Mouse (Mus musculus): Measurements from ENCODE around the gene Cisd3. TPM values are rescaled to one million over a fixed set of nuclear protein-coding genes. Genes with fewer than 3 reads are reported as not detected.
"Not testable (repeated sequence)": the region's sequence is repeated elsewhere in the genome, so short reads cannot be mapped to it uniquely, and the experiment has no call there.

The Cisd3 gene
- polyA plus RNA-seq, 1 experiment from 2014 or later, result 16.1 TPM

GRCm38 (mm10) chr11:97657967-97658366 is 27.7 kb upstream of the Cisd3 start:
- peaks cover 20% of the 10 kb centered on the region for H3K27me3 ChIP-seq
- H3K36me3 ChIP-seq; H3K27ac ChIP-seq; H3K9me3 ChIP-seq; H3K4me3 ChIP-seq (replicated peaks); H3K4me2 ChIP-seq (replicated peaks); ATAC-seq; H3K9ac ChIP-seq (replicated peaks): not testable (repeated sequence)
- WGBS, result 90% methylated on average over 6 of the region's 6 CpGs
- peaks cover 35% of the 10 kb centered on the region for H3K4me1 ChIP-seq (replicated peaks)

- Histone ChIP-seq H3K4me3 (replicated peaks) (peak overlapping the region; percentile 93), H3K27ac (no peak overlapping the region), H3K9me3 (no peaks in the 10 kb centered on the region), H3K36me3 (no peaks in the 10 kb centered on the region), H3K9ac (replicated peaks) (no peak overlapping the region), H3K4me1 (replicated peaks) (peaks cover 35% of the 10 kb centered on the region), H3K27me3 (peaks cover 20% of the 10 kb centered on the region), H3K4me2 (replicated peaks) (peak overlapping the region; percentile 83)
- WGBS, result 77% methylated on average over 11 of the region's 11 CpGs
- ATAC-seq, result no peak
Observed at GRCm38 (mm10) chr11:97658751-97659266, 26.8 kb upstream of the Cisd3 start.

- 11% methylated on average over 13 of the region's 13 CpGs for WGBS
- Histone ChIP-seq H3K4me3 (replicated peaks) (peak overlapping the region; percentile 93), H3K27ac (peak overlapping the region; percentile 58), H3K9ac (replicated peaks) (peak overlapping the region; percentile 86), H3K4me1 (replicated peaks) (peaks cover 39% of the 10 kb centered on the region), H3K9me3 (no peaks in the 10 kb centered on the region), H3K36me3 (no peaks in the 10 kb centered on the region), H3K27me3 (peaks cover 20% of the 10 kb centered on the region), H3K4me2 (replicated peaks) (peak overlapping the region; percentile 83)
- no peak for ATAC-seq
Observed at GRCm38 (mm10) chr11:97659267-97659989, 26.2 kb upstream of the Cisd3 start.

GRCm38 (mm10) chr11:97659990-97660714 is 25.5 kb upstream of the Cisd3 start:
- peaks cover 47% of the 10 kb centered on the region for H3K4me1 ChIP-seq (replicated peaks)
- H3K4me3 ChIP-seq (replicated peaks), result peak overlapping the region; percentile 93
- peaks cover 20% of the 10 kb centered on the region for H3K27me3 ChIP-seq
- peak; percentile 89 for ATAC-seq
- WGBS, result under 1% methylated on average over 66 of the region's 78 CpGs
- H3K36me3 ChIP-seq, result no peaks in the 10 kb centered on the region
- H3K9ac ChIP-seq (replicated peaks), result peak overlapping the region; percentile 86
- H3K9me3 ChIP-seq, result no peaks in the 10 kb centered on the region
- H3K4me2 ChIP-seq (replicated peaks), result peak overlapping the region; percentile 83
- peak overlapping the region; percentile 58 for H3K27ac ChIP-seq

GRCm38 (mm10) chr11:97660734-97661647 is 24.6 kb upstream of the Cisd3 start:
- Histone ChIP-seq H3K4me3 (replicated peaks) (peak overlapping the region; percentile 93), H3K9ac (replicated peaks) (peak overlapping the region; percentile 86), H3K27me3 (peaks cover 20% of the 10 kb centered on the region), H3K9me3 (no peaks in the 10 kb centered on the region), H3K4me2 (replicated peaks) (peak overlapping the region; percentile 83), H3K27ac (no peak overlapping the region), H3K36me3 (peaks cover 8% of the 10 kb centered on the region), H3K4me1 (replicated peaks) (peaks cover 52% of the 10 kb centered on the region)
- ATAC-seq, result no peak
- 1% methylated on average over 27 of the region's 27 CpGs for WGBS

- Histone ChIP-seq H3K36me3 (peaks cover 13% of the 10 kb centered on the region), H3K27ac (no peak overlapping the region), H3K27me3 (peaks cover 20% of the 10 kb centered on the region), H3K9me3 (no peaks in the 10 kb centered on the region), H3K4me3 (replicated peaks) (peak overlapping the region; percentile 93), H3K9ac (replicated peaks) (0 out of 2 replicates have a peak overlapping the region, but pooled peaks have one; percentile 14), H3K4me1 (replicated peaks) (peaks cover 52% of the 10 kb centered on the region), H3K4me2 (replicated peaks) (peak overlapping the region; percentile 83)
- WGBS, result 2% methylated on average over 20 of the region's 20 CpGs
- ATAC-seq, result no peak
Observed at GRCm38 (mm10) chr11:97661648-97662133, 23.9 kb upstream of the Cisd3 start.

- H3K9ac ChIP-seq (replicated peaks), result peak overlapping the region; percentile 88
- peak overlapping the region; percentile 83 for H3K4me2 ChIP-seq (replicated peaks)
- H3K4me3 ChIP-seq (replicated peaks), result peak overlapping the region; percentile 93
- peak overlapping the region; percentile 90; the same call in 1 of the 2 replicates for H3K27ac ChIP-seq
- H3K4me1 ChIP-seq (replicated peaks), result peaks cover 52% of the 10 kb centered on the region
- H3K36me3 ChIP-seq, result peaks cover 20% of the 10 kb centered on the region
- no peaks in the 10 kb centered on the region for H3K9me3 ChIP-seq
- peaks cover 20% of the 10 kb centered on the region for H3K27me3 ChIP-seq
- WGBS, result 2% methylated on average over 21 of the region's 21 CpGs
- no peak for ATAC-seq
Observed at GRCm38 (mm10) chr11:97662207-97662892, 23.3 kb upstream of the Cisd3 start.

GRCm38 (mm10) chr11:97662893-97663527 is 22.6 kb upstream of the Cisd3 start, which contains the start of gene Mllt6:
Gene Mllt6 (plus strand): TSS chr11:97663414.
- Histone ChIP-seq H3K27ac (peak within 1 kb of the TSS; percentile 90), H3K27me3 (peaks cover 20% of the 10 kb centered on the region), H3K9ac (replicated peaks) (peak within 1 kb of the TSS; percentile 88), H3K4me3 (replicated peaks) (peak within 1 kb of the TSS; percentile 93), H3K4me1 (replicated peaks) (peaks cover 52% of the 10 kb centered on the region), H3K9me3 (no peaks in the 10 kb centered on the region), H3K36me3 (peaks cover 26% of the 10 kb centered on the region), H3K4me2 (replicated peaks) (peak within 1 kb of the TSS; percentile 83)
- peak; percentile 61 for ATAC-seq
- 1% methylated on average over 24 of the region's 76 CpGs for WGBS

- no peak for ATAC-seq
- peaks cover 56% of the 10 kb centered on the region for H3K4me1 ChIP-seq (replicated peaks)
Observed at GRCm38 (mm10) chr11:97663528-97664338, 21.9 kb upstream of the Cisd3 start.

GRCm38 (mm10) chr11:97664339-97664665 is 21.3 kb upstream of the Cisd3 start:
- peak overlapping the region; percentile 83 for H3K4me2 ChIP-seq (replicated peaks)
- WGBS, result 0% methylated on average over 7 of the region's 8 CpGs
- peaks cover 39% of the 10 kb centered on the region for H3K36me3 ChIP-seq
- no peak for ATAC-seq
- H3K9ac ChIP-seq (replicated peaks), result peak overlapping the region; percentile 88
- peak overlapping the region; percentile 90 for H3K27ac ChIP-seq
- peaks cover 20% of the 10 kb centered on the region for H3K27me3 ChIP-seq
- H3K4me1 ChIP-seq (replicated peaks), result peaks cover 57% of the 10 kb centered on the region
- no peaks in the 10 kb centered on the region for H3K9me3 ChIP-seq
- peak overlapping the region; percentile 93 for H3K4me3 ChIP-seq (replicated peaks)

More at GRCm38 (mm10) chr11:97663528-97664338, 21.9 kb upstream of the Cisd3 start:
- Histone ChIP-seq H3K9ac (replicated peaks) (peak overlapping the region; percentile 88), H3K4me3 (replicated peaks) (peak overlapping the region; percentile 93), H3K27me3 (peaks cover 20% of the 10 kb centered on the region), H3K36me3 (peaks cover 33% of the 10 kb centered on the region), H3K9me3 (no peaks in the 10 kb centered on the region), H3K4me2 (replicated peaks) (peak overlapping the region; percentile 83), H3K27ac (peak overlapping the region; percentile 90)
- 1% methylated on average over 42 of the region's 57 CpGs for WGBS

Data from midbrain, embryonic 13.5 days (tissue).